Comparison of ENCODE assay signal across 18 mouse cellular contexts in genomic region chr11:106744949-106745348, GRCm38 (mm10). TPM values are rescaled to one million over a fixed set of nuclear protein-coding genes. Genes with fewer than 3 reads are reported as not detected.
DNase-seq lines count a peak whose midpoint lies in the region; ATAC-seq and TF ChIP-seq lines count a peak whose summit lies in the region.
"Had no signal": no experiment of that assay in that cellular context is flagged by ENCODE, and none has a peak within 500 bp of the region (broad histone marks: within the 10 kb centered on the region; RNA-seq: fewer than 3 reads in every experiment).

No protein-coding gene starts in this region.

- H3K4me3 ChIP-seq in heart, adult 2 months = no peak overlapping the region
- H3K4me3 ChIP-seq in heart, embryonic 12.5 days = no peak overlapping the region
- H3K4me3 ChIP-seq in liver, postnatal 0 days (ENCODE audit: low read depth, low read length) = no peak overlapping the region
- H3K4me3 ChIP-seq in liver, embryonic 11.5 days (ENCODE audit: low read depth, low read length) = no peak overlapping the region
- no peak overlapping the region for H3K4me3 ChIP-seq in ES-E14 (ENCODE audit: insufficient read depth in 1 of 2, low read depth in 1 of 2, low read length in 2 of 2, poor library complexity in 1 of 2, severe bottlenecking in 1 of 2)
- H3K4me3 ChIP-seq in heart, embryonic 11.5 days (ENCODE audit: low read depth, low read length) = no peak overlapping the region
- H3K4me3 ChIP-seq: limb, embryonic 13.5 days; neural tube, embryonic 13.5 days had no signal

- 0 out of 2 replicates have a peak, but pooled peaks cover 3% of the 10 kb centered on the region for H3K9me3 ChIP-seq in heart, embryonic 12.5 days (replicated peaks)
- H3K9me3 ChIP-seq in liver, postnatal 0 days (ENCODE audit: low read length) = no peaks in the 10 kb centered on the region
- H3K9me3 ChIP-seq in liver, embryonic 11.5 days (ENCODE audit: control insufficient read depth, low read length) = peaks cover 2% of the 10 kb centered on the region; the same call in 1 of the 2 replicates
- no peaks in the 10 kb centered on the region; the same call in 1 of the 2 replicates for H3K9me3 ChIP-seq in ES-E14 (ENCODE audit: control insufficient read depth, insufficient read depth, low read depth, low read length)
- H3K9me3 ChIP-seq in heart, embryonic 11.5 days (replicated peaks; ENCODE audit: control insufficient read depth, low read length) = 0 out of 2 replicates have a peak, but pooled peaks cover 2% of the 10 kb centered on the region
- H3K9me3 ChIP-seq: neural tube, embryonic 13.5 days had no signal

- 91% methylated on average over 5 of the region's 5 CpGs for WGBS in heart, adult 2 months
- 87% methylated on average over 5 of the region's 5 CpGs for WGBS in heart, embryonic 12.5 days
- WGBS in liver, postnatal 0 days (ENCODE audit: insufficient replicate concordance) = 87% methylated on average over 5 of the region's 5 CpGs
- WGBS in liver, embryonic 11.5 days = 87% methylated on average over 5 of the region's 5 CpGs
- 89% methylated on average over 5 of the region's 5 CpGs for WGBS in heart, embryonic 11.5 days (ENCODE audit: insufficient replicate concordance)

- no peak for TF ChIP-seq POLR2A in heart, adult 2 months (IDR thresholded peaks at IDR 0.05; ENCODE audit: insufficient read depth, low read depth, low read length)

- intact Hi-C loops in heart, adult 2 months (cut with DNase I) = loop anchor here (5.0 kb wide), 1 partner anchor 233 kb away; no protein-coding TSS in a partner anchor

- no peak for ATAC-seq in heart, embryonic 12.5 days (ENCODE audit: insufficient number of reproducible peaks, low FRiP score)
- no peak for ATAC-seq in liver, postnatal 0 days
- no peak for ATAC-seq in liver, embryonic 11.5 days (replicated peaks; ENCODE audit: low FRiP score)
- ATAC-seq in neutrophil, adult 5-6 weeks (ENCODE audit: extremely low read depth, insufficient number of reproducible peaks, low FRiP score, poor library complexity, severe bottlenecking) = peak; percentile 34; the same call in 1 of the 2 replicates
- ATAC-seq in heart, embryonic 11.5 days (replicated peaks; ENCODE audit: insufficient number of reproducible peaks, low FRiP score, low TSS enrichment) = no peak
- ATAC-seq: midbrain, embryonic 16.5 days had no signal

- in situ Hi-C loops in ES-E14 (cut with MboI; ENCODE audit: low sequenced_read_pairs in 2 of 2, unreplicated experiment in 2 of 2) = loop anchor here (5.0 to 25.0 kb wide), 4 partner anchors 98 to 330 kb away; no protein-coding TSS in a partner anchor

- no peaks in the 10 kb centered on the region for H3K27me3 ChIP-seq in heart, adult 2 months (ENCODE audit: control insufficient read depth, insufficient read depth, low read length)
- no peaks in the 10 kb centered on the region for H3K27me3 ChIP-seq in heart, embryonic 12.5 days (replicated peaks)
- H3K27me3 ChIP-seq in liver, postnatal 0 days (ENCODE audit: insufficient read depth, low read length) = no peaks in the 10 kb centered on the region
- no peaks in the 10 kb centered on the region for H3K27me3 ChIP-seq in liver, embryonic 11.5 days (replicated peaks; ENCODE audit: control insufficient read depth, insufficient read depth, low read length)
- no peaks in the 10 kb centered on the region for H3K27me3 ChIP-seq in heart, embryonic 11.5 days (ENCODE audit: control insufficient read depth, insufficient read depth, low read length)
- H3K27me3 ChIP-seq: limb, embryonic 13.5 days had no signal

- no peak for TF ChIP-seq EP300 in heart, adult 2 months (IDR thresholded peaks at IDR 0.05; ENCODE audit: insufficient read depth, low read depth, low read length)
- TF ChIP-seq EP300 in liver, postnatal 0 days (IDR thresholded peaks at IDR 0.05; ENCODE audit: low read depth) = no peak

- no peak overlapping the region for H3K27ac ChIP-seq in heart, adult 2 months
- no peak overlapping the region for H3K27ac ChIP-seq in heart, embryonic 12.5 days (ENCODE audit: poor library complexity, severe bottlenecking)
- H3K27ac ChIP-seq in liver, postnatal 0 days (ENCODE audit: low read depth) = no peak overlapping the region
- H3K27ac ChIP-seq in liver, embryonic 11.5 days (ENCODE audit: low read depth, low read length) = no peak overlapping the region
- H3K27ac ChIP-seq in ES-E14 (ENCODE audit: insufficient read depth, low read depth, low read length, poor library complexity, severe bottlenecking) = no peak overlapping the region
- no peak overlapping the region for H3K27ac ChIP-seq in heart, embryonic 11.5 days (ENCODE audit: low read depth, low read length)
- H3K27ac ChIP-seq: limb, embryonic 13.5 days; neural tube, embryonic 13.5 days had no signal

- no peak for DNase-seq in heart, adult 2 months
- no peak for DNase-seq in liver, postnatal 0 days
- no peak for DNase-seq in liver, embryonic 11.5 days (ENCODE audit: low spot score)
- no peak for DNase-seq in ES-E14 (ENCODE audit: low read depth, low spot score)
- DNase-seq in spleen, postnatal 4 days (ENCODE audit: low spot score in 2 of 2) = no peak
- DNase-seq: adrenal gland, postnatal 14 days; cerebellum, postnatal 25 days; heart, adult 18-20 months; heart, postnatal 36 days; kidney, postnatal 36 days; lung, postnatal 36 days; retina, postnatal 1 day had no signal

- peak; percentile 51 for TF ChIP-seq CTCF in heart, adult 2 months (IDR thresholded peaks at IDR 0.05)
- peak; percentile 61 for TF ChIP-seq CTCF in liver, postnatal 0 days (IDR thresholded peaks at IDR 0.05; ENCODE audit: low read depth)

- H3K79me2 ChIP-seq in heart, adult 2 months (replicated peaks; ENCODE audit: control insufficient read depth, insufficient read depth, low read length) = no peaks in the 10 kb centered on the region

- no peak overlapping the region for H3K9ac ChIP-seq in heart, adult 2 months (ENCODE audit: low read depth, low read length)
- no peak overlapping the region for H3K9ac ChIP-seq in heart, embryonic 12.5 days
- H3K9ac ChIP-seq in liver, postnatal 0 days (replicated peaks) = no peak overlapping the region
- H3K9ac ChIP-seq in liver, embryonic 11.5 days (ENCODE audit: low read depth, low read length) = no peak overlapping the region
- H3K9ac ChIP-seq in ES-E14 (ENCODE audit: insufficient read depth, low read depth, low read length, poor library complexity, severe bottlenecking) = no peak overlapping the region
- no peak overlapping the region for H3K9ac ChIP-seq in heart, embryonic 11.5 days (ENCODE audit: low read depth, low read length)
- H3K9ac ChIP-seq: limb, embryonic 13.5 days; neural tube, embryonic 13.5 days had no signal

- peaks cover 1% of the 10 kb centered on the region; the same call in 1 of the 2 replicates for H3K4me1 ChIP-seq in heart, adult 2 months (ENCODE audit: control insufficient read depth, insufficient read depth, low read length)
- H3K4me1 ChIP-seq in heart, embryonic 12.5 days (replicated peaks) = no peaks in the 10 kb centered on the region
- peaks cover under 1% of the 10 kb centered on the region; the same call in 1 of the 2 replicates for H3K4me1 ChIP-seq in liver, postnatal 0 days (ENCODE audit: insufficient read depth)
- H3K4me1 ChIP-seq in liver, embryonic 11.5 days (replicated peaks; ENCODE audit: control insufficient read depth, insufficient read depth, low read length) = no peaks in the 10 kb centered on the region
- H3K4me1 ChIP-seq in ES-E14 (ENCODE audit: control insufficient read depth in 2 of 2, insufficient read depth in 2 of 2, low read length in 2 of 2, poor library complexity in 1 of 2) = no peaks in the 10 kb centered on the region
- H3K4me1 ChIP-seq in heart, embryonic 11.5 days (ENCODE audit: control insufficient read depth, insufficient read depth, low read length) = no peaks in the 10 kb centered on the region
- H3K4me1 ChIP-seq: limb, embryonic 13.5 days had no signal

- H3K36me3 ChIP-seq in heart, adult 2 months (ENCODE audit: control insufficient read depth, insufficient read depth, low read length) = no peaks in the 10 kb centered on the region
- H3K36me3 ChIP-seq in heart, embryonic 12.5 days = no peaks in the 10 kb centered on the region
- no peaks in the 10 kb centered on the region for H3K36me3 ChIP-seq in liver, postnatal 0 days (replicated peaks; ENCODE audit: insufficient read depth, low read length)
- no peaks in the 10 kb centered on the region for H3K36me3 ChIP-seq in liver, embryonic 11.5 days (ENCODE audit: control insufficient read depth, insufficient read depth, low read length)
- H3K36me3 ChIP-seq in ES-E14 (ENCODE audit: control insufficient read depth, insufficient read depth, low read length, poor library complexity, severe bottlenecking) = no peaks in the 10 kb centered on the region
- H3K36me3 ChIP-seq in heart, embryonic 11.5 days (ENCODE audit: control insufficient read depth, insufficient read depth, low read length) = no peaks in the 10 kb centered on the region
- H3K36me3 ChIP-seq: limb, embryonic 13.5 days; neural tube, embryonic 13.5 days had no signal

- H3K4me2 ChIP-seq in heart, embryonic 12.5 days = no peak overlapping the region
- H3K4me2 ChIP-seq in liver, postnatal 0 days (ENCODE audit: low read depth, low read length) = no peak overlapping the region
- no peak overlapping the region for H3K4me2 ChIP-seq in liver, embryonic 11.5 days
- H3K4me2 ChIP-seq in heart, embryonic 11.5 days = no peak overlapping the region
- H3K4me2 ChIP-seq: limb, embryonic 13.5 days; neural tube, embryonic 13.5 days had no signal

RNA-seq across cellular contexts. Expression of gene Pecam1, which starts 5.5 kb away (rescaled TPM):
- 100 to 1,000 TPM; 114 to 123 TPM for total RNA-seq in heart, adult 2 months (2021)
- 78.3 and 130 TPM in 2 replicates for polyA plus RNA-seq in heart, adult 2 months (2012; rRNA removed)
- 67.9 and 73.1 TPM in 2 replicates for polyA plus RNA-seq in heart, embryonic 12.5 days (2016; fragmentation: Nextera tagmentation; extraction: Ambion mirVana)
- 9.2 TPM in 2 replicates for polyA plus RNA-seq in liver, postnatal 0 days (2015; fragmentation: Nextera tagmentation; extraction: Ambion mirVana)
- polyA plus RNA-seq in liver, embryonic 11.5 days (2014; fragmentation: Nextera tagmentation; extraction: Ambion mirVana) = 17.8 and 18.0 TPM in 2 replicates
- 83.9 and 117 TPM in 2 replicates for total RNA-seq in ES-E14 (2012; rRNA removed)
- total RNA-seq in neutrophil, adult 5-6 weeks (2017) = 144 and 151 TPM in 2 replicates
- 52.0 and 61.8 TPM in 2 replicates for polyA plus RNA-seq in heart, embryonic 11.5 days (2014; fragmentation: Nextera tagmentation; extraction: Ambion mirVana)

RNA-seq across cellular contexts. Expression of gene Milr1, which starts 6.1 kb away (rescaled TPM):
- 1 to 10 TPM in 1 of 2 experiments, under 1 TPM in 1; 0.93 to 1.4 TPM for total RNA-seq in heart, adult 2 months (2021)
- polyA plus RNA-seq in heart, adult 2 months (2012; rRNA removed) = 0.29 and 0.56 TPM in 2 replicates
- polyA plus RNA-seq in heart, embryonic 12.5 days (2016; fragmentation: Nextera tagmentation; extraction: Ambion mirVana) = 0.57 and 0.95 TPM in 2 replicates
- polyA plus RNA-seq in liver, postnatal 0 days (2015; fragmentation: Nextera tagmentation; extraction: Ambion mirVana) = 4.1 and 5.1 TPM in 2 replicates
- 2.3 and 2.4 TPM in 2 replicates for polyA plus RNA-seq in liver, embryonic 11.5 days (2014; fragmentation: Nextera tagmentation; extraction: Ambion mirVana)
- total RNA-seq in ES-E14 (2012; rRNA removed) = 0.58 TPM in 1 of 2 replicates, not detected in the other
- total RNA-seq in neutrophil, adult 5-6 weeks (2017) = 63.2 and 73.4 TPM in 2 replicates
- 1.2 TPM in 2 replicates for polyA plus RNA-seq in heart, embryonic 11.5 days (2014; fragmentation: Nextera tagmentation; extraction: Ambion mirVana)

RNA-seq across cellular contexts. Expression of gene Polg2, which starts 34.4 kb away (rescaled TPM):
- total RNA-seq in heart, adult 2 months (2021) = 1 to 10 TPM; 3.7 to 4.2 TPM
- 2.7 and 3.8 TPM in 2 replicates for polyA plus RNA-seq in heart, adult 2 months (2012; rRNA removed)
- polyA plus RNA-seq in heart, embryonic 12.5 days (2016; fragmentation: Nextera tagmentation; extraction: Ambion mirVana) = 6.9 and 7.6 TPM in 2 replicates
- polyA plus RNA-seq in liver, postnatal 0 days (2015; fragmentation: Nextera tagmentation; extraction: Ambion mirVana) = 7.9 and 8.4 TPM in 2 replicates
- polyA plus RNA-seq in liver, embryonic 11.5 days (2014; fragmentation: Nextera tagmentation; extraction: Ambion mirVana) = 9.3 and 10.9 TPM in 2 replicates
- total RNA-seq in ES-E14 (2012; rRNA removed) = 8.7 and 11.4 TPM in 2 replicates
- total RNA-seq in neutrophil, adult 5-6 weeks (2017) = 83.1 and 88.6 TPM in 2 replicates
- polyA plus RNA-seq in heart, embryonic 11.5 days (2014; fragmentation: Nextera tagmentation; extraction: Ambion mirVana) = 7.5 and 9.3 TPM in 2 replicates

RNA-seq across cellular contexts. Expression of gene Ddx5, which starts 44.0 kb away (rescaled TPM):
- total RNA-seq in heart, adult 2 months (2021) = 100 to 1,000 TPM; 328 to 354 TPM
- 202 and 306 TPM in 2 replicates for polyA plus RNA-seq in heart, adult 2 months (2012; rRNA removed)
- polyA plus RNA-seq in heart, embryonic 12.5 days (2016; fragmentation: Nextera tagmentation; extraction: Ambion mirVana) = 243 and 248 TPM in 2 replicates
- polyA plus RNA-seq in liver, postnatal 0 days (2015; fragmentation: Nextera tagmentation; extraction: Ambion mirVana) = 114 and 115 TPM in 2 replicates
- 288 and 310 TPM in 2 replicates for polyA plus RNA-seq in liver, embryonic 11.5 days (2014; fragmentation: Nextera tagmentation; extraction: Ambion mirVana)
- 300 and 403 TPM in 2 replicates for total RNA-seq in ES-E14 (2012; rRNA removed)
- total RNA-seq in neutrophil, adult 5-6 weeks (2017) = 3,680 and 4,160 TPM in 2 replicates
- polyA plus RNA-seq in heart, embryonic 11.5 days (2014; fragmentation: Nextera tagmentation; extraction: Ambion mirVana) = 277 and 291 TPM in 2 replicates

RNA-seq across cellular contexts. Expression of gene Cep95, which starts 44.1 kb away (rescaled TPM):
- total RNA-seq in heart, adult 2 months (2021) = 1 to 10 TPM; 4.9 to 6.0 TPM
- 2.7 and 5.3 TPM in 2 replicates for polyA plus RNA-seq in heart, adult 2 months (2012; rRNA removed)
- 14.9 and 16.2 TPM in 2 replicates for polyA plus RNA-seq in heart, embryonic 12.5 days (2016; fragmentation: Nextera tagmentation; extraction: Ambion mirVana)
- polyA plus RNA-seq in liver, postnatal 0 days (2015; fragmentation: Nextera tagmentation; extraction: Ambion mirVana) = 4.6 and 5.1 TPM in 2 replicates
- 18.6 and 21.1 TPM in 2 replicates for polyA plus RNA-seq in liver, embryonic 11.5 days (2014; fragmentation: Nextera tagmentation; extraction: Ambion mirVana)
- total RNA-seq in ES-E14 (2012; rRNA removed) = 14.1 and 15.4 TPM in 2 replicates
- total RNA-seq in neutrophil, adult 5-6 weeks (2017) = 73.4 and 82.5 TPM in 2 replicates
- 15.6 and 17.0 TPM in 2 replicates for polyA plus RNA-seq in heart, embryonic 11.5 days (2014; fragmentation: Nextera tagmentation; extraction: Ambion mirVana)
